Mouse (Mus musculus) liver, adult 2 months (tissue): Measurements from ENCODE around the gene Grn. TPM values are rescaled to one million over a fixed set of nuclear protein-coding genes. Genes with fewer than 3 reads are reported as not detected.

Experiments used
- DNase-seq: peaks from one replicate; pipeline ENCODE4 v3.0.0-alpha.2; 2011; ENCODE audit warnings: low read depth, low spot score; ENCODE audit errors: extremely low read depth
- H3K27ac ChIP-seq: fragments of 200-500 bp; replicated peaks from 2 replicates; pipeline ENCODE4 v1.5.1; 2012; ENCODE audit warnings: low read depth, mild to moderate bottlenecking, control low read depth, inconsistent platforms, low read length; ENCODE audit not compliant: insufficient read depth
- H3K27me3 ChIP-seq: fragments of 200-500 bp; 2 replicates; pipeline ENCODE4 v1.6.1; 2012; ENCODE audit warnings: mild to moderate bottlenecking, moderate library complexity, low read length, inconsistent platforms; ENCODE audit not compliant: control insufficient read depth, insufficient read depth
- H3K36me3 ChIP-seq: fragments of 200-500 bp; 2 replicates; pipeline ENCODE4 v1.6.1; 2012; ENCODE audit warnings: low read length, inconsistent platforms; ENCODE audit not compliant: control insufficient read depth, insufficient read depth
- H3K4me1 ChIP-seq: fragments of 200-500 bp; 2 replicates; pipeline ENCODE4 v1.6.1; 2011; ENCODE audit warnings: low read length; ENCODE audit not compliant: control insufficient read depth, insufficient read depth
- H3K4me3 ChIP-seq: fragments of 200-500 bp; 2 replicates; pipeline ENCODE4 v1.5.1; 2011; ENCODE audit warnings: low read depth, mild to moderate bottlenecking, control low read depth, low read length, moderate library complexity; ENCODE audit not compliant: insufficient read depth
- H3K79me2 ChIP-seq: fragments of 200-500 bp; 2 replicates; pipeline ENCODE4 v1.6.1; 2012; ENCODE audit warnings: inconsistent platforms, mild to moderate bottlenecking, low read length, moderate library complexity; ENCODE audit not compliant: control insufficient read depth, insufficient read depth
- H3K9ac ChIP-seq: fragments of 200-500 bp; 2 replicates; pipeline ENCODE4 v1.6.1; 2012; ENCODE audit warnings: low read depth, mild to moderate bottlenecking, control low read depth, inconsistent platforms, low read length
- CTCF ChIP-seq: fragments of 200-500 bp; IDR thresholded peaks from 2 replicates; pipeline ENCODE4 v1.5.1; 2011; ENCODE audit warnings: low read depth, low read length, control low read depth
- POLR2A ChIP-seq: fragments of 200-500 bp; IDR thresholded peaks from 2 replicates; pipeline ENCODE4 v1.6.1; 2011; ENCODE audit warnings: low read length, control low read depth; ENCODE audit not compliant: insufficient read depth; ENCODE audit errors: extremely low read depth
- WGBS: fragments of 180-500 bp; shearing (Covaris S2); methylation state at CpG from one replicate; pipeline ENCODE4 v1.1.7; 2018; 5-methylcytosine and 5-hydroxymethylcytosine counted together
- polyA plus RNA-seq: library from polyadenylated mRNA; depleted of rRNA; stranded (reverse); fragments of >200 nt; gene quantifications from 2 replicates; pipeline ENCODE4 v1.2.3, GENCODE M21; 2012
- total RNA-seq: library from RNA; depleted of rRNA; stranded (reverse); fragments of >200 nt; gene quantifications from 2 replicates; pipeline ENCODE4 v1.2.3, GENCODE M21; 2014

Grn gene
- total and polyA plus RNA-seq, 2 experiments: 53.7 to 155 TPM

- no peak overlapping the region for H3K9ac ChIP-seq
- no peak overlapping the region for H3K4me3 ChIP-seq
- no peaks in the 10 kb centered on the region for H3K79me2 ChIP-seq
- 35% methylated on average over 6 of the region's 6 CpGs for WGBS
- no peak for DNase-seq
- peaks cover 19% of the 10 kb centered on the region for H3K27me3 ChIP-seq
- H3K27ac ChIP-seq: no peak overlapping the region
- H3K36me3 ChIP-seq: no peaks in the 10 kb centered on the region
- TF ChIP-seq POLR2A (no peak), CTCF (no peak)
- H3K4me1 ChIP-seq: no peaks in the 10 kb centered on the region
Observed at GRCm38 (mm10) chr11:102444781-102445180, 14.7 kb downstream of the Grn start.

- peaks cover 19% of the 10 kb centered on the region for H3K27me3 ChIP-seq
- H3K9ac ChIP-seq: no peak overlapping the region
- H3K36me3 ChIP-seq: no peaks in the 10 kb centered on the region
- no peaks in the 10 kb centered on the region for H3K4me1 ChIP-seq
- no peak for DNase-seq
- no peak overlapping the region for H3K27ac ChIP-seq
- no peaks in the 10 kb centered on the region for H3K79me2 ChIP-seq
- no peak overlapping the region for H3K4me3 ChIP-seq
- TF ChIP-seq CTCF: no peak
- TF ChIP-seq POLR2A: no peak
- WGBS: 31% methylated on average over 10 of the region's 10 CpGs
Observed at GRCm38 (mm10) chr11:102445264-102445890, 15.3 kb downstream of the Grn start.

- no peak overlapping the region for H3K9ac ChIP-seq
- no peak for DNase-seq
- no peak overlapping the region for H3K4me3 ChIP-seq
- H3K36me3 ChIP-seq: no peaks in the 10 kb centered on the region
- H3K27me3 ChIP-seq: peaks cover 19% of the 10 kb centered on the region
- TF ChIP-seq POLR2A (no peak), CTCF (no peak)
- H3K79me2 ChIP-seq: no peaks in the 10 kb centered on the region
- H3K4me1 ChIP-seq: no peaks in the 10 kb centered on the region
- 46% methylated on average over 7 of the region's 7 CpGs for WGBS
- H3K27ac ChIP-seq: no peak overlapping the region
Observed at GRCm38 (mm10) chr11:102445891-102446361, 15.8 kb downstream of the Grn start.

GRCm38 (mm10) chr11:102446581-102447461 is 16.7 kb downstream of the Grn start:
- TF ChIP-seq CTCF (no peak), POLR2A (no peak)
- DNase-seq: no peak
- H3K27me3 ChIP-seq: peaks cover 19% of the 10 kb centered on the region
- no peaks in the 10 kb centered on the region for H3K4me1 ChIP-seq
- WGBS: 3% methylated on average over 48 of the region's 49 CpGs
- H3K4me3 ChIP-seq: peak overlapping the region; percentile 74
- H3K36me3 ChIP-seq: no peaks in the 10 kb centered on the region
- peak overlapping the region; percentile 38 for H3K27ac ChIP-seq
- peak overlapping the region; percentile 74 for H3K9ac ChIP-seq
- no peaks in the 10 kb centered on the region for H3K79me2 ChIP-seq

- Histone ChIP-seq H3K4me1 (no peaks in the 10 kb centered on the region), H3K27ac (peak within 1 kb of the TSS; percentile 38), H3K4me3 (peak within 1 kb of the TSS; percentile 74), H3K27me3 (peaks cover 19% of the 10 kb centered on the region), H3K36me3 (no peaks in the 10 kb centered on the region), H3K9ac (peak within 1 kb of the TSS; percentile 74), H3K79me2 (no peaks in the 10 kb centered on the region)
- peak; percentile 73 for TF ChIP-seq CTCF
- no peak for TF ChIP-seq POLR2A
- WGBS: 1% methylated on average over 34 of the region's 40 CpGs
- DNase-seq: no peak
Observed at GRCm38 (mm10) chr11:102447497-102447896, 17.4 kb downstream of the Grn start, which contains the start of gene Fam171a2. Gene Fam171a2 (minus strand): TSS chr11:102447682.

- no peak for DNase-seq
- no peaks in the 10 kb centered on the region for H3K36me3 ChIP-seq
- H3K27me3 ChIP-seq: peaks cover 19% of the 10 kb centered on the region
- no peak overlapping the region for H3K27ac ChIP-seq
- H3K79me2 ChIP-seq: no peaks in the 10 kb centered on the region
- H3K4me1 ChIP-seq: no peaks in the 10 kb centered on the region
- H3K4me3 ChIP-seq: no peak overlapping the region
- TF ChIP-seq POLR2A (no peak), CTCF (no peak)
- H3K9ac ChIP-seq: no peak overlapping the region
- 26% methylated on average over 8 of the region's 8 CpGs for WGBS
Observed at GRCm38 (mm10) chr11:102448327-102448726, 18.2 kb downstream of the Grn start.
